Mouse (Mus musculus) liver, embryonic 14.5 days (tissue): ENCODE results near the gene Psma6.

ENCODE experiments used
- CTCF ChIP-seq: IDR thresholded peaks from 2 replicates; pipeline ENCODE4 v1.5.1; 2016; ENCODE audit warnings: antibody characterized with exemption, low read depth, control low read depth
- EP300 ChIP-seq: IDR thresholded peaks from 2 replicates; pipeline ENCODE4 v1.6.1; 2016; ENCODE audit warnings: antibody characterized with exemption, low read depth

- no peak for TF ChIP-seq CTCF
- TF ChIP-seq EP300: no peak
Measured at GRCm38 (mm10) chr12:55459739-55460138, 75.7 kb downstream of the Psma6 start.
